Mouse (Mus musculus): ENCODE measurements around the gene Rspo1.

- no peak for TF ChIP-seq TAL1 (IDR thresholded peaks at IDR 0.05; ENCODE audit: low read length)
- TF ChIP-seq GATA1 (IDR thresholded peaks at IDR 0.05; ENCODE audit: low read length), result no peak
These were observed 28.9 kb upstream of the Rspo1 start for GRCm38 (mm10) chr4:124957284-124957683.

Measured in erythroblast, embryonic 14.5 days (primary cell).